Comparison of ENCODE assay signal across 21 mouse cellular contexts in the genomic region with DNA sequence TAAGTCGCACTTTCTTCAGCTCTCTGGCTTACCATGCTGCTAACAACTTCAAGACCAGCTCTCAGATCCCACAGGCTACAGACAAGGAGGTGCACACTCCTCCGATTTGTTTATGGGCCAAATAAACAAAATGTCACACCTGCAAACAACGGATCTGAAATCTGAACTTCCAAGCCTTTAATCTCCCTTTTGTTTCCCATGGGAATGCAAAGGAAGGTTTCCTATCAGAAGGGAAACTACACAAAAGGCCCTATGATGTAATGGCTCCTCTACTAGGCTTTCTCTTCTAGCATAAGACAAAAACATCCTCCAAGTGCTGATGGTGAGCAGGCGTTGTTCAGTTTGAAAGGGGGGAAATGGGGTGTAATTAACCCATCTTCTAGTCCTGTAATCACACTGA. TPM values are rescaled to one million over a fixed set of nuclear protein-coding genes. Genes with fewer than 3 reads are reported as not detected.
DNase-seq lines count a peak whose midpoint lies in the region; ATAC-seq and TF ChIP-seq lines count a peak whose summit lies in the region.
"Had no signal": no experiment of that assay in that cellular context is flagged by ENCODE, and none has a peak within 500 bp of the region (broad histone marks: within the 10 kb centered on the region; RNA-seq: fewer than 3 reads in every experiment).

No protein-coding gene starts in this region.

- no peak for ATAC-seq in forebrain, embryonic 13.5 days
- no peak for ATAC-seq in heart, embryonic 13.5 days (ENCODE audit: extremely low read depth, insufficient number of reproducible peaks, low FRiP score, low TSS enrichment)
- no peak for ATAC-seq in midbrain, embryonic 11.5 days (ENCODE audit: low FRiP score)
- no peak for ATAC-seq in midbrain, embryonic 13.5 days
- no peak for ATAC-seq in stomach, postnatal 0 days (ENCODE audit: low FRiP score, low TSS enrichment)
- ATAC-seq in kidney, embryonic 15.5 days (replicated peaks; ENCODE audit: low FRiP score) = no peak

- no peak overlapping the region; the same call in 1 of the 2 replicates for H3K4me2 ChIP-seq in forebrain, embryonic 13.5 days
- H3K4me2 ChIP-seq in heart, embryonic 13.5 days = peak overlapping the region; percentile 63; the same call in 1 of the 2 replicates
- no peak overlapping the region for H3K4me2 ChIP-seq in midbrain, embryonic 11.5 days
- no peak overlapping the region for H3K4me2 ChIP-seq in midbrain, embryonic 13.5 days (replicated peaks)
- 0 out of 2 replicates have a peak overlapping the region, but pooled peaks have one; percentile 8 for H3K4me2 ChIP-seq in stomach, postnatal 0 days (replicated peaks; ENCODE audit: low read depth)
- H3K4me2 ChIP-seq in kidney, embryonic 15.5 days = no peak overlapping the region
- H3K4me2 ChIP-seq: embryonic facial prominence, embryonic 12.5 days; liver, embryonic 15.5 days; midbrain, embryonic 12.5 days had no signal

- peaks cover 57% of the 10 kb centered on the region for H3K4me1 ChIP-seq in forebrain, embryonic 10.5 days
- peaks cover 39% of the 10 kb centered on the region for H3K4me1 ChIP-seq in forebrain, embryonic 13.5 days
- peaks cover 90% of the 10 kb centered on the region for H3K4me1 ChIP-seq in heart, embryonic 13.5 days
- peaks cover 17% of the 10 kb centered on the region for H3K4me1 ChIP-seq in midbrain, embryonic 11.5 days (ENCODE audit: control insufficient read depth, insufficient read depth, low read length)
- peaks cover 35% of the 10 kb centered on the region for H3K4me1 ChIP-seq in midbrain, embryonic 13.5 days (replicated peaks)
- no peaks in the 10 kb centered on the region; the same call in 1 of the 2 replicates for H3K4me1 ChIP-seq in stomach, postnatal 0 days (replicated peaks; ENCODE audit: control insufficient read depth, insufficient read depth)
- H3K4me1 ChIP-seq in kidney, embryonic 15.5 days = peaks cover 35% of the 10 kb centered on the region
- H3K4me1 ChIP-seq: liver, embryonic 15.5 days had no signal

- H3K4me3 ChIP-seq in forebrain, embryonic 10.5 days = no peak overlapping the region
- no peak overlapping the region for H3K4me3 ChIP-seq in forebrain, embryonic 13.5 days
- no peak overlapping the region for H3K4me3 ChIP-seq in heart, embryonic 13.5 days
- H3K4me3 ChIP-seq in midbrain, embryonic 11.5 days (ENCODE audit: low read depth, low read length) = no peak overlapping the region
- H3K4me3 ChIP-seq in midbrain, embryonic 13.5 days (replicated peaks) = no peak overlapping the region
- no peak overlapping the region for H3K4me3 ChIP-seq in stomach, postnatal 0 days (ENCODE audit: low read depth, low read length)
- no peak overlapping the region for H3K4me3 ChIP-seq in kidney, embryonic 15.5 days (replicated peaks)
- H3K4me3 ChIP-seq: embryonic facial prominence, embryonic 12.5 days; hindbrain, embryonic 15.5 days; limb, embryonic 13.5 days; liver, embryonic 15.5 days; midbrain, embryonic 12.5 days; myocyte had no signal

- TF ChIP-seq CTCF in stomach, postnatal 0 days (IDR thresholded peaks at IDR 0.05; ENCODE audit: low read depth) = no peak

- H3K27ac ChIP-seq in forebrain, embryonic 10.5 days = peak overlapping the region; percentile 44; the same call in 1 of the 2 replicates
- H3K27ac ChIP-seq in forebrain, embryonic 13.5 days = no peak overlapping the region
- peak overlapping the region; percentile 76 for H3K27ac ChIP-seq in heart, embryonic 13.5 days (replicated peaks)
- no peak overlapping the region for H3K27ac ChIP-seq in midbrain, embryonic 11.5 days (ENCODE audit: low read depth, low read length)
- no peak overlapping the region for H3K27ac ChIP-seq in midbrain, embryonic 13.5 days
- peak overlapping the region; percentile 53; the same call in 1 of the 2 replicates for H3K27ac ChIP-seq in stomach, postnatal 0 days (replicated peaks)
- H3K27ac ChIP-seq in kidney, embryonic 15.5 days = no peak overlapping the region
- H3K27ac ChIP-seq: embryonic facial prominence, embryonic 12.5 days; hindbrain, embryonic 15.5 days; limb, embryonic 13.5 days; liver, embryonic 15.5 days; midbrain, embryonic 12.5 days had no signal

- peaks cover 9% of the 10 kb centered on the region for H3K36me3 ChIP-seq in forebrain, embryonic 10.5 days (replicated peaks)
- H3K36me3 ChIP-seq in forebrain, embryonic 13.5 days (ENCODE audit: poor library complexity, severe bottlenecking) = 0 out of 2 replicates have a peak, but pooled peaks cover 4% of the 10 kb centered on the region
- H3K36me3 ChIP-seq in heart, embryonic 13.5 days = no peaks in the 10 kb centered on the region
- no peaks in the 10 kb centered on the region for H3K36me3 ChIP-seq in midbrain, embryonic 11.5 days (ENCODE audit: control insufficient read depth, insufficient read depth, low read length)
- H3K36me3 ChIP-seq in midbrain, embryonic 13.5 days = no peaks in the 10 kb centered on the region
- H3K36me3 ChIP-seq in stomach, postnatal 0 days (ENCODE audit: control insufficient read depth, insufficient read depth, low read length) = no peaks in the 10 kb centered on the region
- H3K36me3 ChIP-seq in kidney, embryonic 15.5 days = no peaks in the 10 kb centered on the region
- H3K36me3 ChIP-seq: embryonic facial prominence, embryonic 12.5 days; hindbrain, embryonic 15.5 days; limb, embryonic 13.5 days; liver, embryonic 15.5 days; midbrain, embryonic 12.5 days had no signal

- no peak for DNase-seq in forebrain, embryonic 10.5 days (ENCODE audit: extremely low spot score, low spot score)
- DNase-seq in heart, adult 18-20 months = no peak
- DNase-seq in midbrain, embryonic 11.5 days (ENCODE audit: low spot score, missing footprints) = peak; percentile 79
- DNase-seq in stomach, postnatal 0 days (ENCODE audit: low spot score) = no peak
- DNase-seq: adrenal gland, postnatal 36 days; cerebellum, adult 8-10 months; gastrocnemius, postnatal 25 days; kidney, adult 2 months; kidney, postnatal 4 days; lung, postnatal 4 days; retina, postnatal 1 day had no signal

- H3K9me3 ChIP-seq in forebrain, embryonic 10.5 days = no peaks in the 10 kb centered on the region
- H3K9me3 ChIP-seq in forebrain, embryonic 13.5 days (replicated peaks) = no peaks in the 10 kb centered on the region
- H3K9me3 ChIP-seq in heart, embryonic 13.5 days = no peaks in the 10 kb centered on the region
- H3K9me3 ChIP-seq in midbrain, embryonic 11.5 days (ENCODE audit: control insufficient read depth, low read length) = no peaks in the 10 kb centered on the region
- no peaks in the 10 kb centered on the region for H3K9me3 ChIP-seq in midbrain, embryonic 13.5 days
- H3K9me3 ChIP-seq in stomach, postnatal 0 days (ENCODE audit: control insufficient read depth, low read length) = no peaks in the 10 kb centered on the region
- H3K9me3 ChIP-seq in kidney, embryonic 15.5 days (replicated peaks) = no peaks in the 10 kb centered on the region
- H3K9me3 ChIP-seq: embryonic facial prominence, embryonic 12.5 days; hindbrain, embryonic 15.5 days; limb, embryonic 13.5 days; liver, embryonic 15.5 days; midbrain, embryonic 12.5 days had no signal

- no peak overlapping the region for H3K9ac ChIP-seq in forebrain, embryonic 13.5 days
- peak overlapping the region; percentile 12; the same call in 1 of the 2 replicates for H3K9ac ChIP-seq in heart, embryonic 13.5 days
- no peak overlapping the region for H3K9ac ChIP-seq in midbrain, embryonic 11.5 days (ENCODE audit: low read length)
- H3K9ac ChIP-seq in midbrain, embryonic 13.5 days (replicated peaks) = no peak overlapping the region
- H3K9ac ChIP-seq in stomach, postnatal 0 days (ENCODE audit: low read length) = no peak overlapping the region
- no peak overlapping the region for H3K9ac ChIP-seq in kidney, embryonic 15.5 days
- H3K9ac ChIP-seq: embryonic facial prominence, embryonic 12.5 days; hindbrain, embryonic 15.5 days; limb, embryonic 13.5 days; liver, embryonic 15.5 days; midbrain, embryonic 12.5 days had no signal

- no peaks in the 10 kb centered on the region for H3K27me3 ChIP-seq in forebrain, embryonic 10.5 days (ENCODE audit: poor library complexity, severe bottlenecking)
- H3K27me3 ChIP-seq in forebrain, embryonic 13.5 days = no peaks in the 10 kb centered on the region
- no peaks in the 10 kb centered on the region for H3K27me3 ChIP-seq in heart, embryonic 13.5 days (replicated peaks)
- no peaks in the 10 kb centered on the region for H3K27me3 ChIP-seq in midbrain, embryonic 11.5 days (ENCODE audit: control insufficient read depth, insufficient read depth, low read length)
- no peaks in the 10 kb centered on the region for H3K27me3 ChIP-seq in midbrain, embryonic 13.5 days
- no peaks in the 10 kb centered on the region for H3K27me3 ChIP-seq in stomach, postnatal 0 days (ENCODE audit: control insufficient read depth, insufficient read depth, low read length)
- H3K27me3 ChIP-seq in kidney, embryonic 15.5 days = no peaks in the 10 kb centered on the region
- H3K27me3 ChIP-seq: embryonic facial prominence, embryonic 12.5 days; hindbrain, embryonic 15.5 days; limb, embryonic 13.5 days; midbrain, embryonic 12.5 days had no signal

- WGBS in forebrain, embryonic 10.5 days = 15% methylated on average over 4 of the region's 4 CpGs
- WGBS in forebrain, embryonic 13.5 days = 5% methylated on average over 4 of the region's 4 CpGs
- WGBS in heart, embryonic 13.5 days = 35% methylated on average over 4 of the region's 4 CpGs
- 25% methylated on average over 4 of the region's 4 CpGs for WGBS in midbrain, embryonic 11.5 days
- WGBS in midbrain, embryonic 13.5 days = 16% methylated on average over 4 of the region's 4 CpGs
- WGBS in stomach, postnatal 0 days = 30% methylated on average over 4 of the region's 4 CpGs
- 26% methylated on average over 4 of the region's 4 CpGs for WGBS in kidney, embryonic 15.5 days

- TF ChIP-seq EP300 in stomach, postnatal 0 days (optimal IDR thresholded peaks at IDR 0.05) = no peak

RNA-seq across cellular contexts. Expression of a gene that starts 37.1 kb away (rescaled TPM):
- 29.5 and 30.2 TPM in 2 replicates for polyA plus RNA-seq in forebrain, embryonic 10.5 days (2016; fragmentation: Nextera tagmentation; extraction: Ambion mirVana)
- polyA plus RNA-seq in forebrain, embryonic 13.5 days (2015; fragmentation: Nextera tagmentation; extraction: Ambion mirVana) = 27.7 and 28.2 TPM in 2 replicates
- 49.6 and 51.5 TPM in 2 replicates for polyA plus RNA-seq in heart, embryonic 13.5 days (2015; fragmentation: Nextera tagmentation; extraction: Ambion mirVana)
- 10 to 100 TPM; 88.1 to 97.1 TPM for total RNA-seq in heart, adult 18-20 months (2021)
- polyA plus RNA-seq in midbrain, embryonic 11.5 days (2014; fragmentation: Nextera tagmentation; extraction: Ambion mirVana) = 51.9 and 52.5 TPM in 2 replicates
- polyA plus RNA-seq in midbrain, embryonic 13.5 days (2015; fragmentation: Nextera tagmentation; extraction: Ambion mirVana) = 28.6 and 29.2 TPM in 2 replicates
- polyA plus RNA-seq in stomach, postnatal 0 days (2015; fragmentation: Nextera tagmentation; extraction: Ambion mirVana) = 20.9 and 23.6 TPM in 2 replicates
- 19.9 and 20.0 TPM in 2 replicates for polyA plus RNA-seq in kidney, embryonic 15.5 days (2015; fragmentation: Nextera tagmentation; extraction: Ambion mirVana)

Comparison
In these comparisons a context has a peak if more than half of its experiments do, and no peak if none do; other contexts are left out.
1. H3K27ac ChIP-seq: peak in forebrain, embryonic 10.5 days (single experiment), heart, embryonic 13.5 days (single experiment) and stomach, postnatal 0 days (single experiment); none in forebrain, embryonic 13.5 days (single experiment), midbrain, embryonic 11.5 days (single experiment), midbrain, embryonic 13.5 days (single experiment) and kidney, embryonic 15.5 days (single experiment).
2. H3K4me2 ChIP-seq: peak in heart, embryonic 13.5 days (single experiment) and stomach, postnatal 0 days (single experiment); none in forebrain, embryonic 13.5 days (single experiment), midbrain, embryonic 11.5 days (single experiment), midbrain, embryonic 13.5 days (single experiment) and kidney, embryonic 15.5 days (single experiment).